In the genomic region with DNA sequence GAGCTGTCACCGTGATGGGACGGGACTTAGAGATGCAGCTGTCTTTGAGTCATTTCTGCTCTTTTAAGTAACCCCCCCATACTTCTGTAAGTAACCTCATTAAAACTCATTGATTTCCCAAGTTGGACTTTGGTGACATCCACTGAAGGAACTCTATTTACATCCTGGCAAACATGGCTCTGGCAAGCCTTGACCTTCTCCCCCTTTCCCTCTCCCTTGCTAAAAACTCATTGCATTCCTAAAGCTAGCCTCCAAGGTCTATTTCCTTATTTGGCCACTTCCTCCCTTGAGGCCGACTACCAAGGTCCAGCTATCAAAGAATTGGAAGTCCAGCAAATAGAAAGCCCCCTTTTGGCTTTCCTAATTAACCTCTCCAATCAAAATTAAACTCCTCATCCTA, we compare ENCODE assay signal across 24 mouse cellular contexts. TPM values are rescaled to one million over a fixed set of nuclear protein-coding genes. Genes with fewer than 3 reads are reported as not detected.
DNase-seq lines count a peak whose midpoint lies in the region; ATAC-seq and TF ChIP-seq lines count a peak whose summit lies in the region.
"Had no signal": no experiment of that assay in that cellular context is flagged by ENCODE, and none has a peak within 500 bp of the region (broad histone marks: within the 10 kb centered on the region; RNA-seq: fewer than 3 reads in every experiment).

No protein-coding gene starts in this region.

- TF ChIP-seq EP300 in liver, postnatal 0 days (IDR thresholded peaks at IDR 0.05; ENCODE audit: low read depth): no peak

- 61% methylated on average over 3 of the region's 3 CpGs for WGBS in forebrain, embryonic 10.5 days
- 61% methylated on average over 3 of the region's 3 CpGs for WGBS in forebrain, embryonic 14.5 days
- 22% methylated on average over 3 of the region's 3 CpGs for WGBS in liver, adult 2 months
- WGBS in liver, postnatal 0 days (ENCODE audit: insufficient replicate concordance): 48% methylated on average over 3 of the region's 3 CpGs
- WGBS in cerebellum, adult 2 months: 70% methylated on average over 3 of the region's 3 CpGs

- H3K27me3 ChIP-seq in forebrain, embryonic 10.5 days (ENCODE audit: poor library complexity, severe bottlenecking): 0 out of 2 replicates have a peak, but pooled peaks cover 5% of the 10 kb centered on the region
- H3K27me3 ChIP-seq in forebrain, embryonic 14.5 days (replicated peaks; ENCODE audit: control insufficient read depth, insufficient read depth, low read length): no peaks in the 10 kb centered on the region
- H3K27me3 ChIP-seq in liver, adult 2 months (ENCODE audit: control insufficient read depth, insufficient read depth, low read length): no peaks in the 10 kb centered on the region
- H3K27me3 ChIP-seq in liver, postnatal 0 days (ENCODE audit: insufficient read depth, low read length): no peaks in the 10 kb centered on the region
- H3K27me3 ChIP-seq in cerebellum, adult 2 months (ENCODE audit: control insufficient read depth, insufficient read depth, low read length): no peaks in the 10 kb centered on the region
- H3K27me3 ChIP-seq: embryonic facial prominence, embryonic 13.5 days; hindbrain, embryonic 15.5 days; midbrain, embryonic 12.5 days; neural tube, embryonic 15.5 days; stomach, embryonic 15.5 days had no signal

- ATAC-seq in forebrain, embryonic 14.5 days: no peak
- ATAC-seq in liver, postnatal 0 days: no peak

- no peak overlapping the region for H3K4me2 ChIP-seq in forebrain, embryonic 14.5 days (ENCODE audit: low read length)
- H3K4me2 ChIP-seq in liver, postnatal 0 days (ENCODE audit: low read depth, low read length): no peak overlapping the region
- H3K4me2 ChIP-seq: embryonic facial prominence, embryonic 13.5 days; heart, embryonic 11.5 days; hindbrain, embryonic 15.5 days; midbrain, embryonic 12.5 days; neural tube, embryonic 15.5 days; stomach, embryonic 15.5 days had no signal

- no peak for DNase-seq in forebrain, embryonic 10.5 days (ENCODE audit: extremely low spot score, low spot score)
- DNase-seq in forebrain, embryonic 14.5 days (ENCODE audit: low spot score): no peak
- peak; percentile 36 for DNase-seq in liver, adult 2 months (ENCODE audit: extremely low read depth, low read depth, low spot score)
- no peak for DNase-seq in liver, postnatal 0 days
- peak; percentile 42 for DNase-seq in adipocyte (ENCODE audit: low spot score)
- peak; percentile 46 for DNase-seq in embryo, embryonic 10.5 days (ENCODE audit: low spot score)
- no peak for DNase-seq in cerebellum, adult 2 months
- DNase-seq in cerebellum, postnatal 36 days: no peak
- DNase-seq: cerebellum, adult 11-12 months; cerebellum, postnatal 25 days; heart, postnatal 14 days; kidney, adult 11 months; kidney, postnatal 10 days; liver; lung, adult 18-20 months had no signal

- no peak for TF ChIP-seq CTCF in liver, adult 2 months (IDR thresholded peaks at IDR 0.05; ENCODE audit: low read depth, low read length)
- no peak for TF ChIP-seq CTCF in liver, postnatal 0 days (IDR thresholded peaks at IDR 0.05; ENCODE audit: low read depth)
- no peak for TF ChIP-seq CTCF in cerebellum, adult 2 months (IDR thresholded peaks at IDR 0.05; ENCODE audit: borderline replicate concordance, insufficient read depth, low read depth, low read length)

- TF ChIP-seq POLR2A in liver, adult 2 months (IDR thresholded peaks at IDR 0.05; ENCODE audit: extremely low read depth, insufficient read depth, low read length): no peak
- no peak for TF ChIP-seq POLR2A in cerebellum, adult 2 months (IDR thresholded peaks at IDR 0.05; ENCODE audit: borderline replicate concordance, insufficient read depth, low read length)

- no peaks in the 10 kb centered on the region for H3K9me3 ChIP-seq in forebrain, embryonic 10.5 days
- no peaks in the 10 kb centered on the region for H3K9me3 ChIP-seq in forebrain, embryonic 14.5 days (replicated peaks; ENCODE audit: control insufficient read depth, low read length)
- H3K9me3 ChIP-seq in liver, postnatal 0 days (ENCODE audit: low read length): no peaks in the 10 kb centered on the region
- H3K9me3 ChIP-seq: embryonic facial prominence, embryonic 13.5 days; hindbrain, embryonic 15.5 days; neural tube, embryonic 15.5 days; stomach, embryonic 15.5 days had no signal

- H3K36me3 ChIP-seq in forebrain, embryonic 10.5 days (replicated peaks): no peaks in the 10 kb centered on the region; the same call in 1 of the 2 replicates
- no peaks in the 10 kb centered on the region for H3K36me3 ChIP-seq in forebrain, embryonic 14.5 days (ENCODE audit: control insufficient read depth, insufficient read depth, low read length)
- H3K36me3 ChIP-seq in liver, adult 2 months (ENCODE audit: control insufficient read depth, insufficient read depth, low read length): no peaks in the 10 kb centered on the region
- H3K36me3 ChIP-seq in liver, postnatal 0 days (replicated peaks; ENCODE audit: insufficient read depth, low read length): no peaks in the 10 kb centered on the region
- H3K36me3 ChIP-seq: embryonic facial prominence, embryonic 13.5 days; G1E; hindbrain, embryonic 15.5 days; midbrain, embryonic 12.5 days; neural tube, embryonic 15.5 days; stomach, embryonic 15.5 days had no signal

- H3K27ac ChIP-seq in forebrain, embryonic 10.5 days: 0 out of 2 replicates have a peak overlapping the region, but pooled peaks have one; percentile 6
- H3K27ac ChIP-seq in forebrain, embryonic 14.5 days (ENCODE audit: low read depth, low read length): no peak overlapping the region
- no peak overlapping the region for H3K27ac ChIP-seq in liver, adult 2 months (replicated peaks; ENCODE audit: insufficient read depth, low read depth, low read length)
- no peak overlapping the region for H3K27ac ChIP-seq in liver, postnatal 0 days (ENCODE audit: low read depth)
- no peak overlapping the region for H3K27ac ChIP-seq in cerebellum, adult 2 months (ENCODE audit: insufficient read depth, low read length)
- H3K27ac ChIP-seq: embryonic facial prominence, embryonic 13.5 days; hindbrain, embryonic 15.5 days; layer of hippocampus, adult 2 months; macrophage; midbrain, embryonic 12.5 days; neural tube, embryonic 15.5 days; stomach, embryonic 15.5 days had no signal

- H3K79me2 ChIP-seq in liver, adult 2 months (ENCODE audit: control insufficient read depth, insufficient read depth, low read length): no peaks in the 10 kb centered on the region

- H3K4me1 ChIP-seq in forebrain, embryonic 10.5 days: peaks cover 52% of the 10 kb centered on the region
- peaks cover 3% of the 10 kb centered on the region; the same call in 1 of the 2 replicates for H3K4me1 ChIP-seq in forebrain, embryonic 14.5 days (ENCODE audit: control insufficient read depth, insufficient read depth, low read length)
- peaks cover 2% of the 10 kb centered on the region; the same call in 1 of the 2 replicates for H3K4me1 ChIP-seq in liver, adult 2 months (ENCODE audit: control insufficient read depth, insufficient read depth, low read length)
- H3K4me1 ChIP-seq in liver, postnatal 0 days (ENCODE audit: insufficient read depth): peaks cover 8% of the 10 kb centered on the region; the same call in 1 of the 2 replicates
- H3K4me1 ChIP-seq in cerebellum, adult 2 months (ENCODE audit: control insufficient read depth, insufficient read depth, low read length): no peaks in the 10 kb centered on the region
- H3K4me1 ChIP-seq: embryonic facial prominence, embryonic 13.5 days; stomach, embryonic 15.5 days had no signal

- no peak overlapping the region for H3K9ac ChIP-seq in forebrain, embryonic 14.5 days (ENCODE audit: low read length)
- H3K9ac ChIP-seq in liver, adult 2 months (ENCODE audit: low read depth, low read length): no peak overlapping the region
- no peak overlapping the region for H3K9ac ChIP-seq in liver, postnatal 0 days (replicated peaks)
- H3K9ac ChIP-seq: embryonic facial prominence, embryonic 13.5 days; hindbrain, embryonic 15.5 days; midbrain, embryonic 12.5 days; neural tube, embryonic 15.5 days; stomach, embryonic 15.5 days had no signal

- H3K4me3 ChIP-seq in forebrain, embryonic 10.5 days: no peak overlapping the region
- no peak overlapping the region for H3K4me3 ChIP-seq in forebrain, embryonic 14.5 days (ENCODE audit: low read depth, low read length)
- no peak overlapping the region for H3K4me3 ChIP-seq in liver, adult 2 months (ENCODE audit: insufficient read depth, low read depth, low read length)
- H3K4me3 ChIP-seq in liver, postnatal 0 days (ENCODE audit: low read depth, low read length): no peak overlapping the region
- H3K4me3 ChIP-seq in cerebellum, adult 2 months (replicated peaks; ENCODE audit: insufficient read depth, low read depth, low read length): no peak overlapping the region
- H3K4me3 ChIP-seq: embryonic facial prominence, embryonic 13.5 days; hindbrain, embryonic 15.5 days; layer of hippocampus, adult 2 months; midbrain, embryonic 12.5 days; neural tube, embryonic 15.5 days; stomach, embryonic 15.5 days had no signal

RNA-seq across cellular contexts. Expression of a gene that starts 9.7 kb away (rescaled TPM):
- polyA plus RNA-seq in forebrain, embryonic 10.5 days (2016; fragmentation: Nextera tagmentation; extraction: Ambion mirVana): 19.6 and 21.2 TPM in 2 replicates
- 38.2 and 39.9 TPM in 2 replicates for polyA plus RNA-seq in forebrain, embryonic 14.5 days (2014; fragmentation: Nextera tagmentation; extraction: Ambion mirVana)
- 38.0 and 46.8 TPM in 2 replicates for total RNA-seq in liver, adult 2 months (2014; rRNA removed)
- polyA plus RNA-seq in liver, adult 2 months (2012; rRNA removed): 11.9 and 14.2 TPM in 2 replicates
- 8.0 and 8.3 TPM in 2 replicates for polyA plus RNA-seq in liver, postnatal 0 days (2015; fragmentation: Nextera tagmentation; extraction: Ambion mirVana)
- 11.9 and 15.6 TPM in 2 replicates for polyA plus RNA-seq in cerebellum, adult 2 months (2012; rRNA removed)
- polyA plus RNA-seq: G1E had no signal

Comparison
In these comparisons a context has a peak if more than half of its experiments do, and no peak if none do; other contexts are left out.
1. DNase-seq: peak in liver, adult 2 months (single experiment), adipocyte (single experiment) and embryo, embryonic 10.5 days (single experiment); none in forebrain, embryonic 10.5 days (single experiment), forebrain, embryonic 14.5 days (single experiment), liver, postnatal 0 days (single experiment), cerebellum, adult 2 months (0 of 2) and cerebellum, postnatal 36 days (0 of 2).